In genomic region chr2:121294753-121295607, GRCm38 (mm10) we compare ENCODE assay signal across 9 mouse cellular contexts. TPM values are rescaled to one million over a fixed set of nuclear protein-coding genes. Genes with fewer than 3 reads are reported as not detected.
DNase-seq lines count a peak whose midpoint lies in the region; ATAC-seq and TF ChIP-seq lines count a peak whose summit lies in the region.
"Had no signal": no experiment of that assay in that cellular context is flagged by ENCODE, and none has a peak within 500 bp of the region (broad histone marks: within the 10 kb centered on the region; RNA-seq: fewer than 3 reads in every experiment).

No protein-coding gene starts in this region.

- WGBS in embryonic facial prominence, embryonic 15.5 days, result 3% methylated on average over 18 of the region's 18 CpGs
- 4% methylated on average over 18 of the region's 18 CpGs for WGBS in heart, embryonic 15.5 days
- 1% methylated on average over 18 of the region's 18 CpGs for WGBS in midbrain, embryonic 10.5 days
- 2% methylated on average over 18 of the region's 18 CpGs for WGBS in stomach, postnatal 0 days

- TF ChIP-seq CTCF in stomach, postnatal 0 days (IDR thresholded peaks at IDR 0.05; ENCODE audit: low read depth), result no peak

- H3K9me3 ChIP-seq in embryonic facial prominence, embryonic 15.5 days (replicated peaks), result no peaks in the 10 kb centered on the region
- H3K9me3 ChIP-seq in heart, embryonic 15.5 days (replicated peaks), result no peaks in the 10 kb centered on the region
- no peaks in the 10 kb centered on the region for H3K9me3 ChIP-seq in midbrain, embryonic 10.5 days (replicated peaks)
- no peaks in the 10 kb centered on the region for H3K9me3 ChIP-seq in stomach, postnatal 0 days (ENCODE audit: control insufficient read depth, low read length)

- peak overlapping the region; percentile 33; the same call in 1 of the 2 replicates for H3K9ac ChIP-seq in embryonic facial prominence, embryonic 15.5 days
- peak overlapping the region; percentile 69 for H3K9ac ChIP-seq in heart, embryonic 15.5 days
- peak overlapping the region; percentile 58 for H3K9ac ChIP-seq in stomach, postnatal 0 days (ENCODE audit: low read length)

- H3K27me3 ChIP-seq in embryonic facial prominence, embryonic 15.5 days, result peaks cover 59% of the 10 kb centered on the region
- H3K27me3 ChIP-seq in heart, embryonic 15.5 days, result peaks cover 45% of the 10 kb centered on the region
- peaks cover 92% of the 10 kb centered on the region for H3K27me3 ChIP-seq in midbrain, embryonic 10.5 days (ENCODE audit: low read depth, poor library complexity, severe bottlenecking)
- H3K27me3 ChIP-seq in stomach, postnatal 0 days (ENCODE audit: control insufficient read depth, insufficient read depth, low read length), result no peaks in the 10 kb centered on the region

- peak; percentile 18 for DNase-seq in adrenal gland, adult 2 months
- DNase-seq in adrenal gland, adult 18-20 months (ENCODE audit: low spot score in 2 of 2), result no peak
- peak; percentile 41 for DNase-seq in adrenal gland, postnatal 14 days
- peak; percentile 64 to 83 for DNase-seq in layer of hippocampus, postnatal 14 days (ENCODE audit: low spot score in 2 of 2)
- DNase-seq in midbrain, embryonic 10.5 days (ENCODE audit: low spot score), result peak; percentile 71
- peak; percentile 54 for DNase-seq in stomach, postnatal 0 days (ENCODE audit: low spot score)

- H3K4me3 ChIP-seq in embryonic facial prominence, embryonic 15.5 days (replicated peaks), result peak overlapping the region; percentile 56
- peak overlapping the region; percentile 60 for H3K4me3 ChIP-seq in heart, embryonic 15.5 days
- H3K4me3 ChIP-seq in midbrain, embryonic 10.5 days, result peak overlapping the region; percentile 55
- peak overlapping the region; percentile 52 for H3K4me3 ChIP-seq in stomach, postnatal 0 days (ENCODE audit: low read depth, low read length)

- no peak for TF ChIP-seq EP300 in stomach, postnatal 0 days (optimal IDR thresholded peaks at IDR 0.05)

- peaks cover 45% of the 10 kb centered on the region for H3K4me1 ChIP-seq in embryonic facial prominence, embryonic 15.5 days
- H3K4me1 ChIP-seq in heart, embryonic 15.5 days (replicated peaks), result peaks cover 46% of the 10 kb centered on the region
- peaks cover 67% of the 10 kb centered on the region for H3K4me1 ChIP-seq in midbrain, embryonic 10.5 days
- H3K4me1 ChIP-seq in stomach, postnatal 0 days (replicated peaks; ENCODE audit: control insufficient read depth, insufficient read depth), result peaks cover 7% of the 10 kb centered on the region; the same call in 1 of the 2 replicates

- peak overlapping the region; percentile 61 for H3K27ac ChIP-seq in embryonic facial prominence, embryonic 15.5 days (replicated peaks)
- H3K27ac ChIP-seq in heart, embryonic 15.5 days, result peak overlapping the region; percentile 86
- peak overlapping the region; percentile 85 for H3K27ac ChIP-seq in midbrain, embryonic 10.5 days (replicated peaks)
- peak overlapping the region; percentile 56 for H3K27ac ChIP-seq in stomach, postnatal 0 days (replicated peaks)

- peak overlapping the region; percentile 82 for H3K4me2 ChIP-seq in embryonic facial prominence, embryonic 15.5 days (replicated peaks)
- peak overlapping the region; percentile 76 for H3K4me2 ChIP-seq in heart, embryonic 15.5 days
- H3K4me2 ChIP-seq in stomach, postnatal 0 days (replicated peaks; ENCODE audit: low read depth), result peak overlapping the region; percentile 65

- peaks cover 8% of the 10 kb centered on the region; the same call in 1 of the 2 replicates for H3K36me3 ChIP-seq in embryonic facial prominence, embryonic 15.5 days
- no peaks in the 10 kb centered on the region; the same call in 1 of the 2 replicates for H3K36me3 ChIP-seq in heart, embryonic 15.5 days
- H3K36me3 ChIP-seq in midbrain, embryonic 10.5 days, result peaks cover 16% of the 10 kb centered on the region
- H3K36me3 ChIP-seq in stomach, postnatal 0 days (ENCODE audit: control insufficient read depth, insufficient read depth, low read length), result no peaks in the 10 kb centered on the region

- ATAC-seq in embryonic facial prominence, embryonic 15.5 days (ENCODE audit: insufficient number of reproducible peaks, low FRiP score, low TSS enrichment, low read depth), result peak; percentile 80
- ATAC-seq in heart, embryonic 15.5 days (replicated peaks; ENCODE audit: insufficient number of reproducible peaks, insufficient read depth, low FRiP score, low read depth), result peak; percentile 61
- ATAC-seq in stomach, postnatal 0 days (ENCODE audit: low FRiP score, low TSS enrichment), result peak; percentile 51; the same call in 1 of the 2 replicates

RNA-seq across cellular contexts. Expression of gene Map1a, which starts 5.6 kb away (rescaled TPM):
- 10 to 100 TPM in 1 of 2 experiments, 1 to 10 TPM in 1; 5.1 to 12.1 TPM for total RNA-seq in adrenal gland, adult 2 months (2021)
- 2.4 and 4.2 TPM in 2 replicates for polyA plus RNA-seq in adrenal gland, adult 2 months (2012; rRNA removed)
- 1 to 10 TPM; 6.5 to 7.6 TPM for total RNA-seq in adrenal gland, adult 18-20 months (2021)
- 5.1 and 12.0 TPM in 2 replicates for total RNA-seq in adrenal gland, postnatal 14 days (2021)
- polyA plus RNA-seq in embryonic facial prominence, embryonic 15.5 days (2015; fragmentation: Nextera tagmentation; extraction: Ambion mirVana), result 5.5 and 6.5 TPM in 2 replicates
- 3.5 and 4.8 TPM in 2 replicates for polyA plus RNA-seq in heart, embryonic 15.5 days (2015; fragmentation: Nextera tagmentation; extraction: Ambion mirVana)
- total RNA-seq in layer of hippocampus, postnatal 14 days (2021), result 100 to 1,000 TPM; 472 to 505 TPM
- polyA plus RNA-seq in midbrain, embryonic 10.5 days (2016; fragmentation: Nextera tagmentation; extraction: Ambion mirVana), result 7.8 and 11.4 TPM in 2 replicates
- 1.3 and 2.1 TPM in 2 replicates for polyA plus RNA-seq in stomach, postnatal 0 days (2015; fragmentation: Nextera tagmentation; extraction: Ambion mirVana)
- total RNA-seq: hematopoietic stem cell, adult 5-6 weeks had no signal

RNA-seq across cellular contexts. Expression of gene Trp53bp1, which starts 23.8 kb away (rescaled TPM):
- total RNA-seq in adrenal gland, adult 2 months (2021), result 10 to 100 TPM; 52.2 to 67.9 TPM
- polyA plus RNA-seq in adrenal gland, adult 2 months (2012; rRNA removed), result 25.1 and 33.4 TPM in 2 replicates
- total RNA-seq in adrenal gland, adult 18-20 months (2021), result 10 to 100 TPM; 61.6 to 69.8 TPM
- total RNA-seq in adrenal gland, postnatal 14 days (2021), result 58.6 and 59.9 TPM in 2 replicates
- 61.0 and 62.1 TPM in 2 replicates for polyA plus RNA-seq in embryonic facial prominence, embryonic 15.5 days (2015; fragmentation: Nextera tagmentation; extraction: Ambion mirVana)
- polyA plus RNA-seq in heart, embryonic 15.5 days (2015; fragmentation: Nextera tagmentation; extraction: Ambion mirVana), result 43.6 and 45.5 TPM in 2 replicates
- 100 to 1,000 TPM; 140 to 152 TPM for total RNA-seq in layer of hippocampus, postnatal 14 days (2021)
- polyA plus RNA-seq in midbrain, embryonic 10.5 days (2016; fragmentation: Nextera tagmentation; extraction: Ambion mirVana), result 115 and 146 TPM in 2 replicates
- polyA plus RNA-seq in stomach, postnatal 0 days (2015; fragmentation: Nextera tagmentation; extraction: Ambion mirVana), result 9.6 and 10.6 TPM in 2 replicates

Comparison
In these comparisons a context has a peak if more than half of its experiments do, and no peak if none do; other contexts are left out.
1. DNase-seq: peak in adrenal gland, adult 2 months (single experiment), adrenal gland, postnatal 14 days (single experiment), layer of hippocampus, postnatal 14 days (2 of 2), midbrain, embryonic 10.5 days (single experiment) and stomach, postnatal 0 days (single experiment); none in adrenal gland, adult 18-20 months (0 of 2).
2. Peak in every context shown above with its lines, with median percentiles within 50 percentile points of each other: ATAC-seq, H3K27ac ChIP-seq, H3K4me2 ChIP-seq, H3K4me3 ChIP-seq and H3K9ac ChIP-seq.